Mouse (Mus musculus): ENCODE measurements at regions not wholly inside any gene's neighbourhood (a gene's known extent, or its start where the extent isn't known, plus 50 kb on each side); places are given as distances from the start of the nearest gene placed in this dataset.

DNA sequence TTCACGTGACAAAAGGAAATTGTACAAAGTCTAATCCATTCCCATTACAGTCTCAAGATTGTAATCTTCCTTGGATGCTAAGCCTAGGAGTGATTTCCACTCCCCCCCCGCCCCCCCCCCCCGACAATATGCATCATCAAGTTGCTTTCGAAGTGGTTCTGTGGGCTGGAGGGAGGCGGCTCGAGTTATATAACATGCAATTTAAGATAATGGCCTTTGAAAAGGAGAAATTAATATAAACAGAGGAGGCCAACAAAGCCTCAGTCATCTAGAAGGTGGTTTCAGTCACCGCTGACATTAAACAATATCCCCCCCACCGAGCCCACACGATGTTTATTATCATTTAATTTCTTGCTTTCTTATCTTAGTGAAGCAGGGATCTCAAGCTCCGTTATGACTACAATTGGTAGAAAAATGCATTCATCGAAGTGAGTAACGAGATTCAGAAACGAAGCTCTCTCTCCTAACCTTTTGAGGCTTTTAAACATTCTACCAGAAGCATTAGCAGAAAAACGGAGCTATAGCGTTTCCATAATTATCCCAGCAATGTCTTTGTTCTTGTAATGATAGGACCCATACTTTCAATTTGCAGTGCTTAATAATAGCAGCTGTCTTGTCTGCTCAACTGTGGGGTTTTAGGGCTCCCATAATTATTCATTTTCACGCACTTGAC is 339.1 kb downstream of the Btg1 start:
- no peaks in the 10 kb centered on the region for H3K4me1 ChIP-seq (ENCODE audit: control insufficient read depth, insufficient read depth, low read length)
- WGBS, result 73% methylated on average over 16 of the region's 16 CpGs
- DNase-seq (ENCODE audit: extremely low read depth, low read depth, low spot score), result no peak

GRCm38 (mm10) chr10:96956449-96956834 is 339.6 kb downstream of the Btg1 start:
- TF ChIP-seq POLR2A (IDR thresholded peaks at IDR 0.05; ENCODE audit: extremely low read depth, insufficient read depth, low read length), result no peak
- no peak for TF ChIP-seq CTCF (IDR thresholded peaks at IDR 0.05; ENCODE audit: low read depth, low read length)
- Histone ChIP-seq H3K4me3 (ENCODE audit: insufficient read depth, low read depth, low read length) (no peak overlapping the region), H3K27me3 (ENCODE audit: control insufficient read depth, insufficient read depth, low read length) (no peaks in the 10 kb centered on the region), H3K9ac (ENCODE audit: low read depth, low read length) (no peak overlapping the region), H3K27ac (replicated peaks; ENCODE audit: insufficient read depth, low read depth, low read length) (no peak overlapping the region), H3K79me2 (ENCODE audit: control insufficient read depth, insufficient read depth, low read length) (no peaks in the 10 kb centered on the region), H3K36me3 (ENCODE audit: control insufficient read depth, insufficient read depth, low read length) (no peaks in the 10 kb centered on the region), H3K4me1 (ENCODE audit: control insufficient read depth, insufficient read depth, low read length) (no peaks in the 10 kb centered on the region)
- WGBS, result 98% methylated on average over 5 of the region's 5 CpGs
- no peak for DNase-seq (ENCODE audit: extremely low read depth, low read depth, low spot score)

More for the DNA sequence above, 339.1 kb downstream of the Btg1 start:
- no peak overlapping the region for H3K27ac ChIP-seq (replicated peaks; ENCODE audit: insufficient read depth, low read depth, low read length)
- no peaks in the 10 kb centered on the region for H3K27me3 ChIP-seq (ENCODE audit: control insufficient read depth, insufficient read depth, low read length)
- TF ChIP-seq CTCF (IDR thresholded peaks at IDR 0.05; ENCODE audit: low read depth, low read length) (no peak), POLR2A (IDR thresholded peaks at IDR 0.05; ENCODE audit: extremely low read depth, insufficient read depth, low read length) (no peak)
- H3K36me3 ChIP-seq (ENCODE audit: control insufficient read depth, insufficient read depth, low read length), result no peaks in the 10 kb centered on the region
- no peak overlapping the region for H3K9ac ChIP-seq (ENCODE audit: low read depth, low read length)
- no peak overlapping the region for H3K4me3 ChIP-seq (ENCODE audit: insufficient read depth, low read depth, low read length)
- H3K79me2 ChIP-seq (ENCODE audit: control insufficient read depth, insufficient read depth, low read length), result no peaks in the 10 kb centered on the region

DNA sequence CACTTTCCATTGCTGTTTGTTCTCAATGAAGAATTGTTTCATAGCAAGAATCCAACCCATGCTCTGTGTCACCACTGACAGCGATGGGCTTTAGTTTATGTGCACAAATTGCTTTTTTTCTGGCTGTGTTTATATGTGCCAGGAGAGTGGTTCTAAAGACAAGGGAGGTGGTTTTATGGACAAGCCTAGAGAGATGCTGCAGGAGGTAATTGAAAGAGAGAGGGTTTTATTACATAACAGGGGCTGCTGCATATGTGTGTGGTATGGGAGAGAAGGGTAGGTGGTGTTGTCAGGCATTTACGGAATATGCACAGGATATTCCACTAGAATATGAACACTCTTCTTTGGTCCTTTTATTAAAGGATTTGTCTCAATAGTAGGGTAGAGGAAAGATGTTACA is 340.2 kb downstream of the Btg1 start:
- 90% methylated on average over 2 of the region's 2 CpGs for WGBS
- TF ChIP-seq CTCF (IDR thresholded peaks at IDR 0.05; ENCODE audit: low read depth, low read length) (no peak), POLR2A (IDR thresholded peaks at IDR 0.05; ENCODE audit: extremely low read depth, insufficient read depth, low read length) (no peak)
- no peaks in the 10 kb centered on the region for H3K4me1 ChIP-seq (ENCODE audit: control insufficient read depth, insufficient read depth, low read length)
- H3K27me3 ChIP-seq (ENCODE audit: control insufficient read depth, insufficient read depth, low read length), result no peaks in the 10 kb centered on the region
- H3K79me2 ChIP-seq (ENCODE audit: control insufficient read depth, insufficient read depth, low read length), result no peaks in the 10 kb centered on the region
- H3K9ac ChIP-seq (ENCODE audit: low read depth, low read length), result no peak overlapping the region
- DNase-seq (ENCODE audit: extremely low read depth, low read depth, low spot score), result no peak
- no peaks in the 10 kb centered on the region for H3K36me3 ChIP-seq (ENCODE audit: control insufficient read depth, insufficient read depth, low read length)
- H3K27ac ChIP-seq (replicated peaks; ENCODE audit: insufficient read depth, low read depth, low read length), result no peak overlapping the region
- H3K4me3 ChIP-seq (ENCODE audit: insufficient read depth, low read depth, low read length), result no peak overlapping the region

- Histone ChIP-seq H3K27ac (replicated peaks; ENCODE audit: insufficient read depth, low read depth, low read length) (no peak overlapping the region), H3K9ac (ENCODE audit: low read depth, low read length) (no peak overlapping the region), H3K27me3 (ENCODE audit: control insufficient read depth, insufficient read depth, low read length) (no peaks in the 10 kb centered on the region), H3K4me1 (ENCODE audit: control insufficient read depth, insufficient read depth, low read length) (no peaks in the 10 kb centered on the region), H3K79me2 (ENCODE audit: control insufficient read depth, insufficient read depth, low read length) (no peaks in the 10 kb centered on the region), H3K36me3 (ENCODE audit: control insufficient read depth, insufficient read depth, low read length) (no peaks in the 10 kb centered on the region), H3K4me3 (ENCODE audit: insufficient read depth, low read depth, low read length) (no peak overlapping the region)
- TF ChIP-seq CTCF (IDR thresholded peaks at IDR 0.05; ENCODE audit: low read depth, low read length) (no peak), POLR2A (IDR thresholded peaks at IDR 0.05; ENCODE audit: extremely low read depth, insufficient read depth, low read length) (no peak)
- no peak for DNase-seq (ENCODE audit: extremely low read depth, low read depth, low spot score)
- 95% methylated on average over 1 of the region's 1 CpGs for WGBS
Observed at GRCm38 (mm10) chr10:96969825-96970224, 353.0 kb downstream of the Btg1 start.

DNA sequence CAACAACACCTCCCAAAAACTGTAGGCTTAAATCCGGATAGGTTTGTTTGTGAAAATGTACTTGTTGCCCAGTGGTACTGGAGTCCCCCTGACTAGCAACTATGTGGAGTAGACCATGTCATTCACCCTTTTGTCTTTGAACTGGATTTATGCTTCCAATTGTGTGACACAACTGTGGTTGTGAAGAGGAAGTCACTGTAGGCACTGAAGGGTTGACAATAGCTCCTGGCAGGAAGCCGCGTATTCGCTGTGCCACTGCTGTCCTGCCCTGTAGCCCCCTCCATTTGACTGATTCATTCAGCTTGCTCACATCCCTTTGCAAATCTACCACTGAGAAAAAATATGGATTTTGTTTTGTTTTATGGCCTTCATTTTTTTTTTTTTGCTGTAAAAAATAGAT is 353.9 kb downstream of the Btg1 start:
- WGBS, result 86% methylated on average over 4 of the region's 4 CpGs
- H3K9ac ChIP-seq (ENCODE audit: low read depth, low read length), result no peak overlapping the region
- no peak for DNase-seq (ENCODE audit: extremely low read depth, low read depth, low spot score)
- no peak for TF ChIP-seq POLR2A (IDR thresholded peaks at IDR 0.05; ENCODE audit: extremely low read depth, insufficient read depth, low read length)
- no peak for TF ChIP-seq CTCF (IDR thresholded peaks at IDR 0.05; ENCODE audit: low read depth, low read length)
- no peaks in the 10 kb centered on the region for H3K4me1 ChIP-seq (ENCODE audit: control insufficient read depth, insufficient read depth, low read length)
- H3K36me3 ChIP-seq (ENCODE audit: control insufficient read depth, insufficient read depth, low read length), result no peaks in the 10 kb centered on the region
- no peak overlapping the region for H3K4me3 ChIP-seq (ENCODE audit: insufficient read depth, low read depth, low read length)
- no peak overlapping the region for H3K27ac ChIP-seq (replicated peaks; ENCODE audit: insufficient read depth, low read depth, low read length)
- H3K27me3 ChIP-seq (ENCODE audit: control insufficient read depth, insufficient read depth, low read length), result no peaks in the 10 kb centered on the region
- no peaks in the 10 kb centered on the region for H3K79me2 ChIP-seq (ENCODE audit: control insufficient read depth, insufficient read depth, low read length)

DNA sequence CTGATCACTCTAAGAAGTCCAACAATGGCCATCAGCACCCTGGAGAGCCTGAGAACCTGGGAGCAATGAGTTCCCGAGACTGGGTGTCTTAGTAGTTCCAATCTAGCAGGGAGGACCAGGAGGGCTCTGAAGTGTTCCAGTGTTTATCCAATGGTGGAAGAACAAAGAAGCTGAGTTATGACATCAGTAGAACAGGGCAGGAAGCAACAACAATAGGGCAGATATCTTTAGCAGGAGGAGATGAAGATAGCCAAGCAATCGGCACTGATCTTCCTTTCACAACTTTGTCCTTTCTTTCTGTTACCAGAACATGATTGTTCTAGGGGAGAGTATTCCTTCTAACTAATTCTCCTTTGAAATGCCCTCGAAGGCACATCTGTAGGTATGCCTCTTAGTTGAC is 355.0 kb downstream of the Btg1 start:
- Histone ChIP-seq H3K9ac (ENCODE audit: low read depth, low read length) (no peak overlapping the region), H3K4me3 (ENCODE audit: insufficient read depth, low read depth, low read length) (no peak overlapping the region), H3K79me2 (ENCODE audit: control insufficient read depth, insufficient read depth, low read length) (no peaks in the 10 kb centered on the region), H3K27me3 (ENCODE audit: control insufficient read depth, insufficient read depth, low read length) (no peaks in the 10 kb centered on the region), H3K36me3 (ENCODE audit: control insufficient read depth, insufficient read depth, low read length) (no peaks in the 10 kb centered on the region), H3K4me1 (ENCODE audit: control insufficient read depth, insufficient read depth, low read length) (no peaks in the 10 kb centered on the region), H3K27ac (replicated peaks; ENCODE audit: insufficient read depth, low read depth, low read length) (no peak overlapping the region)
- WGBS, result 73% methylated on average over 3 of the region's 3 CpGs
- no peak for DNase-seq (ENCODE audit: extremely low read depth, low read depth, low spot score)
- no peak for TF ChIP-seq CTCF (IDR thresholded peaks at IDR 0.05; ENCODE audit: low read depth, low read length)
- TF ChIP-seq POLR2A (IDR thresholded peaks at IDR 0.05; ENCODE audit: extremely low read depth, insufficient read depth, low read length), result no peak

Data from liver, adult 2 months (tissue).